Mouse (Mus musculus) neural tube, embryonic 10.5 days (tissue): Measurements from ENCODE around the gene Pcbp2.

Source experiments
- DNase-seq: peaks from one replicate; pipeline ENCODE4 v3.0.0-alpha.2; 2017; ENCODE audit warnings: low spot score; ENCODE audit errors: extremely low spot score

The Pcbp2 gene

DNA sequence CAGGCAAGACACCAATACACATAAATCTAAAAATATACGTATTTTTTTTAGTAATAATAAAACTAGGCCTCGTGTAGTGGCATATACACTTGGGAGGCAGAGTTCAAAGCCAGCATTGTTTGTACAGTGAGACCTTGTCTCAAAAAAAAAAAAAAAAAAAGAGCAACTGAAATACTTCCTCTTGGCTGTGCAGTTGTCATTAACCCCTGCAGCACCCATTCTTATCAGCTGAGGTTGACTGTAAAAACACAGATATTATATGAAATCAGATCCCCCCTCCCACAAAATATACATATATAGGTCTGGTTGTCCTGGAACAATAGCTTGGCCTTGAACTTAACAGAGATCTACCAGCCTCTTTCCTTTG is 36.1 kb downstream of the Pcbp2 start:
- DNase-seq, result no peak

GRCm38 (mm10) chr15:102506864-102507263 is 36.5 kb downstream of the Pcbp2 start:
- no peak for DNase-seq

DNA sequence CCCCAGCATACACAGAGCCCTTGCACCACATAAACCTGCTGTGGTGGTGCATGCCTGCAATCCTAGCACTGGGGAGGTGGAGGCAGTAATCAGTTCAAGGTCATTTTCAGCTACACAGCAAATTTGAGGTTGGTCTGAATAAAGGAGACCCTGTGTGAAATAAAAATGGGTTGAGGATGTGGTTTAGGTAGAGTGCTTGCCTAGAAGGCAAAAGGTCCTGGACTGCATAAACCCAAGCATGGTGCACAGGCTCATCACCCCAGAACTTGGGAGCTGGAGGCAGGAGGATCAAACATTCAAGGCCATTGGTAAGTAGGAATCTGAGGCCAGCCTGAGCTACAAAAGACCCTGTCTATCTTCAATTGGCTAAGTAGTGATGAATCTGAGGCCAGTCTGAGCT is 37.2 kb downstream of the Pcbp2 start:
- DNase-seq, result no peak

DNA sequence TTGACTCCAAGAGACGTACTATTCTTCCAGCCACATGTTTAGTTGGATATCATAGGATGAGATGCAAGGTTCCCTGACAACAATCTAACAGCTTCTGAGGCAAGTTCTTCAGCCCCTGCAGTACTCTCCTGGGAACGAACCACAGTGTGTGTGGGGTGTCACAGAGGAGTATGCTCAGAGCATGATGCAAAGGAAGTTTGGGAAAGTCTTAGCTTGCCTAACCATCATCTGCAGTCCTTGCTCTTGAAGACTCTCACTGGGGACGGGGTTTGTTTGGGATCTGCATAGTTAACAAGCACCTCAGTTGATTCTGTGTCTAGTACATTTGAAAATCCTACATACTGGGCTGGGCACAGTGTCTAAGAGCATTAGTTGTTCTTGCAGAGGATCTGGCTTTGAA is 38.0 kb downstream of the Pcbp2 start:
- DNase-seq, result no peak

GRCm38 (mm10) chr15:102510110-102510509 is 39.8 kb downstream of the Pcbp2 start:
- DNase-seq, result no peak

DNA sequence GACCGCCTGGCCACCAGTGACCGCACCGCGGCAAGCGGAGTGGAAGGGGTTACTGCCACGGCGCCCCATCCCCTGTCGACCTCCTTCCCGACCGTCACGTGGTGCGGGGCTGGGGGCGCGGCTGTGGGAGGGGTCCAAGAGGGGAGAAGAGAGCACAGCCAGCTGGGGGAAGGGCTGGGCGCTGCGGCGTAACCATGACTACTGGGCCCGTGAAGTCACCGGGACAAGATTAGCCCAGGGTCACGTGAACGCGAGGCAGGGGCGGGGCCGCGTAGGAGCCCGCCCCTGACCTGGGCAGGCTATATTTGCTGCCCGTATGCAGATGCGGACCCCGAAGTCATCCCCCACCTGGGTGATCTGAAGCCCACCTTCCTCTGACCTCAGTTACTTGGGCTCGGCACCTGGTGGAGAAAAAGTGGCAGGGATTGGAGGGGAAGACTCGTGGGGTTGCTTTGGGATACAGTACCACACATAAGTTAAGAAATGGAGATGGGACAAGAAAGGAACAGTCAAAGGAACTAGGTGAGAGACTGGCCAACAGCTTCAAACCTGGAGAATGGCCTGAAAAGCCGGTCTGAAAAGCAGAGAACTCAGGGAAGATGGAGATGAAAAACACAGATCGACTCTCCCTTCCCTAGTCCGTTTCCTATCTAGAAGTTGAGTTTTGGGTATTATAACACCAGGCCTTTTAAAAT is 40.4 kb downstream of the Pcbp2 start:
- DNase-seq, result peak; percentile 96

DNA sequence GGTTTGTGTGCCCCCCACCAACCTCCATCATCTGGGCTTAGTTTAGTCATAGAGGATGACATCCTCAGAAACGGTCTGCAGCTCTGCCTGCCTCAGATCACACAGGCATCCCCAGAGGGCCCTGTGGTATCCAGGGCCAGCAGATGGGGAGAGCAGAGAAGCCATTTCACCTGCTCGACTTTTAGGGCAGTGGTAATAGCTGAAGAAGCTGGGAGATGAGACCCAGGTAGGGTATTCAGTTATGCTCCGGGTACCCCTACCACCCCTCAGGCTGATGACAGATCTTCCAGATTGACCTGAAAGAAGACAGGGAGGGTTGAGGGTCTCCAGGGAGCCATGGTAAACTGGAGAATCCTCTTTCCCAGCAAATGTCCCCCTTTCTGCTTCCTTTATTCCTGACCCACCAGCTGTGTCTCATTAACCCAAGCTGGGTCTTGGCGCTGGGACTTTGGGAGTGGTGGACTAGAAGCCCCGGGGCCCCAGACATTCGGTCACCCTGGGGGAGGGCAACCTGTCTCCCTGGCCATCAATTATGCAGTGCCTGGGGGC is 41.0 kb downstream of the Pcbp2 start:
- DNase-seq, result peak; percentile 57

DNA sequence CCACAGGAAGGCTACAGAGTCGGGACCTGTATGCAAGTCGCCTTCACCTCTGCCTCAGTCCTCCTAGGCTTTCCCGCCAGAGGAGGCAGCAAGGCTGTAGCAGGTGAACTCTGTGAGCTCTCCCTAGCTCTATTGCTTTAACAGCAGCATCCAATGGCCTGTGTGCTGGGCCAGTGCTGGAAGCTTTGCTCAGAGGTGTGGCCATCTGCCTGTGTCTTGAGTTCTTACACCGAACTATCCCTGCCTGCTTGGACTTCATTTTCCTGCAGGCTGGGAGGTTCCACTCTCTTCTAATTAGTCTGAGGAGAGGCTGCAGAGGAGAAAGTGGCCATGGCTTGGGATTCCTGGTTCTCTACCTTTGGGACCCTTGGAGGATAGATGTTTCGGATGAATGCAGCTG is 41.7 kb downstream of the Pcbp2 start:
- no peak for DNase-seq

DNA sequence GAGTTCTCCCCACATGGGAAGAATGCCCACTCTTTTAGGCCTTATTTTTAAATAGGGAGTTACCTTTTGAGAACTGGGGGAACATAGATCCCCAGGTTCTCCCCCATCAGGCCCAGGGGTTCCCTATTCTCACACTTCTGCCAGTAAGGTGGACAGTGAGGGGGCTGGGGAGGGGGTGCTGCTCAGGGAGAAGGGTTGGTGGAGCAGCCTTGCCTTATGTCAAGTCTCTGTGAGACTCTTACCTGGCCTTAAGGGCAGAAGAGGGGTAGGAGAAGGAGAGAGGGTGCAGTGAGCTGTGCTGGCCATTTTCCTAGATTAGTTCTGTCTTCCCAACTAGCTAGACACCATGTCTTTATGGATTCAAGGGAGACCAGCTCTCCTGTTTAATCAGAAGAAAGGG is 42.1 kb downstream of the Pcbp2 start:
- no peak for DNase-seq

DNA sequence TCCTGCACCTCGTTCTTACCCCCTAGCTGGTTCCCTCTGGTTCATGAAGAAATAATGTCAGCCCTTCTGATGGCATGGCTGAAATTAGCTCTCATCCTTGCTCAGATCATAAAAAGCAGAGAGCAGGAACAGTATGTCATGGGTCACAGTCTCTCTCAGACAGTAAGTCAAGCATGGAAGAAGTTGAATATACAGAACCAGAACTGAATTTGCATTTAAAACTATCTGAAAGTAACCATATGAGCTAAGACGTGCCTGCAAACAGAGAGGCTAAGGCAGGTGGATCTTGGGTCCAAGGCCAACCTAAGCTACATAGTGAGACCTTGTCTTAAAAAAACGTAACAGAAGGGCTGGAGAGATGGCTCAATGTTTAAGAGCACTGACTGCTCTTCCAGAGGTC is 42.7 kb downstream of the Pcbp2 start:
- no peak for DNase-seq

- no peak for DNase-seq
Observed at GRCm38 (mm10) chr15:102515261-102515660, 44.9 kb downstream of the Pcbp2 start.

- DNase-seq, result no peak
Observed at GRCm38 (mm10) chr15:102515791-102516190, 45.5 kb downstream of the Pcbp2 start.

GRCm38 (mm10) chr15:102516293-102516692 is 46.0 kb downstream of the Pcbp2 start:
- DNase-seq, result no peak

GRCm38 (mm10) chr15:102516728-102517404 is 46.5 kb downstream of the Pcbp2 start, which contains the start of gene Map3k12:
Map3k12 (minus strand) TSS chr15:102517064.
- DNase-seq, result peak; percentile 84

DNA sequence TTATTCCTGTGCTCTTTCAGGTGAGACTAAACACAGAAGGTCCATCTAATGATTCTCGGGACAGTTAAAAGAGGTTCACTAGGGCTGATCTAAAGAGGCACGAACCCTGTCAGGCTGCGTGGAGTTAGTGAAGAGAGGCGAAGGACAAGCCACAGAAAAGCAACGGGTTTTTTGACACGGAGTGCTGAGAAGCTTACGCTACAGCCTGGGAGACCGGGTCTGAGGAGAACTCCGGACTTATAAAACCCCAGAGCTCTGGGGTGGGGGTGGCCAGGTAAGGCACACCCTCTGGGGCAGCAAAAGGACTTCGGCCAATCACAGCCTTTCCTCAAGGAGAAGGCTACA is 47.3 kb downstream of the Pcbp2 start:
- no peak for DNase-seq

- DNase-seq, result peak; percentile 99
Observed at GRCm38 (mm10) chr15:102517976-102518858, 47.9 kb downstream of the Pcbp2 start, which contains the start of gene Tarbp2. Tarbp2 (plus strand) TSS chr15:102518192.

DNA sequence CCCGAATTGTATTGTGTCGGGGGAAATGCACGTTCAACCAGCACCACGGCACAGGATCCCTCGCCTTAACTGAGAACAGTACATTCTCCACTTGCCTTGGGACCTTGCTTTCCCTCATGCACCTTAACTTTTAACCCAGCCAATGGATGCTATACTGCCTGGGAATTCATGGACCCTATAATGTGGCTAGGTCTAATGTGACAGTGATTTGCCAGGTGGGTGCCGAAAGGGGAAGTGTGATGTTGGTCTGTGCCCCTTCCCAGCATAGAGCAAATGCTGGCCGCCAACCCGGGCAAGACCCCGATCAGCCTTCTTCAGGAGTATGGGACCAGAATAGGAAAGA is 48.5 kb downstream of the Pcbp2 start:
- DNase-seq, result no peak

GRCm38 (mm10) chr15:102519211-102520141 is 49.1 kb downstream of the Pcbp2 start:
- no peak for DNase-seq

DNA sequence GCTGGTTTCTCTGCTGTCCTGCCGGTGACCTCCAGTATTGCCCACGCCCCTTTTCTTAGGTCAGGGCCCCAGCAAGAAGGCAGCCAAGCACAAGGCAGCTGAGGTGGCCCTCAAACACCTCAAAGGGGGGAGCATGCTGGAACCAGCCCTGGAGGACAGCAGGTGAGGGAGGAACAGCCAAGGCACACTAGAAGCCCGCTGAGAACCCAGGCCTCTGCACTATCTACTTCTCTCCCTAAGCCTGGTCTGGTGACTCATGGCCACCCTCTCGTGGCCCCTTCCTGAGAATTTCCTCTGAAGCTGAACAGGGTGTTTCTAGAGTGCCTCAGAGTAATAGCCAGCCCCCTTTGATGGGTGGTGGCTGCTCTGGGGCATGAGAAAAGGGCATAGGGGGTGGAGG is 50.1 kb downstream of the Pcbp2 start:
- DNase-seq, result no peak

GRCm38 (mm10) chr15:102521480-102521879 is 51.1 kb downstream of the Pcbp2 start:
- no peak for DNase-seq
